Mouse (Mus musculus) forebrain, embryonic 15.5 days (tissue): Measurements from ENCODE around the gene Brip1. TPM values are rescaled to one million over a fixed set of nuclear protein-coding genes. Genes with fewer than 3 reads are reported as not detected.
"Not testable (repeated sequence)": the region's sequence is repeated elsewhere in the genome, so short reads cannot be mapped to it uniquely, and the experiment has no call there.

Experiments used
- ATAC-seq: fragments of 200-750 bp; cut with Nextera tagmentation; replicated peaks from 2 replicates; pipeline ENCODE4 v1.8.0; 2017; ENCODE audit warnings: mild to moderate bottlenecking, moderate TSS enrichment, moderate library complexity
- H3K27ac ChIP-seq: fragments of 300-500 bp; sonication (generic); replicated peaks from 2 replicates; pipeline ENCODE4 v1.5.1; 2015; ENCODE audit warnings: mild to moderate bottlenecking, inconsistent platforms
- H3K27me3 ChIP-seq: fragments of 300-500 bp; sonication (generic); 2 replicates; pipeline ENCODE4 v1.6.1; 2015; ENCODE audit warnings: inconsistent platforms
- H3K36me3 ChIP-seq: fragments of 300-500 bp; sonication (generic); 2 replicates; pipeline ENCODE4 v1.6.1; 2015; ENCODE audit warnings: mild to moderate bottlenecking, inconsistent platforms
- H3K4me1 ChIP-seq: fragments of 300-500 bp; sonication (generic); 2 replicates; pipeline ENCODE4 v1.6.1; 2015; ENCODE audit warnings: inconsistent platforms
- H3K4me2 ChIP-seq: fragments of 300-500 bp; sonication (generic); replicated peaks from 2 replicates; pipeline ENCODE4 v1.6.1; 2015; ENCODE audit warnings: mild to moderate bottlenecking, inconsistent platforms
- H3K4me3 ChIP-seq: fragments of 300-500 bp; sonication (generic); 2 replicates; pipeline ENCODE4 v1.5.1; 2015; ENCODE audit warnings: mild to moderate bottlenecking, inconsistent platforms
- H3K9ac ChIP-seq: fragments of 300-500 bp; sonication (generic); replicated peaks from 2 replicates; pipeline ENCODE4 v1.6.1; 2015; ENCODE audit warnings: mild to moderate bottlenecking, inconsistent platforms
- H3K9me3 ChIP-seq: fragments of 300-500 bp; sonication (generic); 2 replicates; pipeline ENCODE4 v1.6.1; 2016; ENCODE audit warnings: inconsistent platforms
- WGBS: fragments of 180-500 bp; shearing (Covaris S2); methylation state at CpG from one replicate; pipeline ENCODE4 v1.1.7; 2015; ENCODE audit warnings: mixed read lengths; 5-methylcytosine and 5-hydroxymethylcytosine counted together
- polyA plus RNA-seq: library from polyadenylated mRNA; unstranded; fragments of >200 nt; fragmentation: Nextera tagmentation; extraction: Ambion mirVana; gene quantifications from 2 replicates; pipeline ENCODE4 v1.2.1, GENCODE M21; 2015

Brip1 gene
- polyA plus RNA-seq, 1 experiment from 2014 or later, result 3.2 TPM

- H3K36me3 ChIP-seq, result peaks cover 21% of the 10 kb centered on the region
- peaks cover 3% of the 10 kb centered on the region; the same call in 1 of the 2 replicates for H3K9me3 ChIP-seq
- no peak overlapping the region for H3K27ac ChIP-seq
- whole genome bisulfite sequencing, result 53% methylated on average over 4 of the region's 4 CpGs
- H3K4me3 ChIP-seq, result no peak overlapping the region
- peak overlapping the region; percentile 80; the same call in 1 of the 2 replicates for H3K4me2 ChIP-seq
- peaks cover 16% of the 10 kb centered on the region; the same call in 1 of the 2 replicates for H3K4me1 ChIP-seq
- H3K9ac ChIP-seq, result no peak overlapping the region
- no peaks in the 10 kb centered on the region for H3K27me3 ChIP-seq
- ATAC-seq, result no peak
Measured at GRCm38 (mm10) chr11:86199733-86200132, 1.3 kb downstream of the Brip1 start.

- H3K27me3 ChIP-seq, H3K9ac ChIP-seq, H3K4me3 ChIP-seq, H3K27ac ChIP-seq, H3K36me3 ChIP-seq, H3K4me1 ChIP-seq, ATAC-seq, H3K9me3 ChIP-seq, H3K4me2 ChIP-seq: not testable (repeated sequence)
- 91% methylated on average over 7 of the region's 7 CpGs for WGBS
Measured at GRCm38 (mm10) chr11:86185224-86185623, 15.8 kb downstream of the Brip1 start.

GRCm38 (mm10) chr11:86175833-86176232, 25.2 kb downstream of the Brip1 start:
- Histone ChIP-seq H3K4me2 (no peak overlapping the region), H3K27me3 (no peaks in the 10 kb centered on the region), H3K9ac (no peak overlapping the region), H3K4me3 (no peak overlapping the region), H3K9me3 (no peaks in the 10 kb centered on the region), H3K36me3 (no peaks in the 10 kb centered on the region), H3K4me1 (no peaks in the 10 kb centered on the region), H3K27ac (no peak overlapping the region)
- ATAC-seq, result no peak
- 86% methylated on average over 3 of the region's 3 CpGs for WGBS

GRCm38 (mm10) chr11:86174173-86174572, 26.8 kb downstream of the Brip1 start:
- 61% methylated on average over 2 of the region's 2 CpGs for WGBS
- Histone ChIP-seq H3K27ac (no peak overlapping the region), H3K36me3 (no peaks in the 10 kb centered on the region), H3K4me1 (no peaks in the 10 kb centered on the region), H3K27me3 (no peaks in the 10 kb centered on the region), H3K9me3 (no peaks in the 10 kb centered on the region), H3K9ac (no peak overlapping the region), H3K4me3 (no peak overlapping the region), H3K4me2 (no peak overlapping the region)
- ATAC-seq, result no peak

GRCm38 (mm10) chr11:86170743-86171142, 30.2 kb downstream of the Brip1 start:
- 84% methylated on average over 2 of the region's 2 CpGs for WGBS
- no peak overlapping the region for H3K27ac ChIP-seq

GRCm38 (mm10) chr11:86160251-86160650, 40.7 kb downstream of the Brip1 start:
- 77% methylated on average over 2 of the region's 2 CpGs for WGBS
- no peak overlapping the region for H3K9ac ChIP-seq

More at GRCm38 (mm10) chr11:86170743-86171142, 30.2 kb downstream of the Brip1 start:
- no peak overlapping the region for H3K4me3 ChIP-seq
- no peak overlapping the region for H3K9ac ChIP-seq
- H3K9me3 ChIP-seq, result no peaks in the 10 kb centered on the region
- no peak overlapping the region for H3K4me2 ChIP-seq
- no peaks in the 10 kb centered on the region for H3K36me3 ChIP-seq
- no peak for ATAC-seq
- no peaks in the 10 kb centered on the region for H3K27me3 ChIP-seq
- peaks cover 8% of the 10 kb centered on the region; the same call in 1 of the 2 replicates for H3K4me1 ChIP-seq

GRCm38 (mm10) chr11:86158950-86159349, 42.0 kb downstream of the Brip1 start:
- H3K9me3 ChIP-seq, result no peaks in the 10 kb centered on the region
- no peak overlapping the region for H3K4me3 ChIP-seq
- 13% methylated on average over 2 of the region's 2 CpGs for WGBS
- H3K36me3 ChIP-seq, result no peaks in the 10 kb centered on the region
- no peak overlapping the region for H3K4me2 ChIP-seq
- H3K4me1 ChIP-seq, result peaks cover 4% of the 10 kb centered on the region; the same call in 1 of the 2 replicates
- ATAC-seq, result no peak
- no peak overlapping the region for H3K27ac ChIP-seq
- no peaks in the 10 kb centered on the region for H3K27me3 ChIP-seq
- no peak overlapping the region for H3K9ac ChIP-seq

More at GRCm38 (mm10) chr11:86160251-86160650, 40.7 kb downstream of the Brip1 start:
- Histone ChIP-seq H3K36me3 (no peaks in the 10 kb centered on the region), H3K27ac (no peak overlapping the region), H3K27me3 (no peaks in the 10 kb centered on the region), H3K9me3 (no peaks in the 10 kb centered on the region), H3K4me3 (no peak overlapping the region), H3K4me2 (no peak overlapping the region), H3K4me1 (peaks cover 4% of the 10 kb centered on the region; the same call in 1 of the 2 replicates)
- no peak for ATAC-seq

GRCm38 (mm10) chr11:86155638-86156037, 45.4 kb downstream of the Brip1 start:
- 72% methylated on average over 5 of the region's 5 CpGs for WGBS
- H3K4me3 ChIP-seq, result no peak overlapping the region
- H3K9ac ChIP-seq, result no peak overlapping the region
- no peaks in the 10 kb centered on the region for H3K27me3 ChIP-seq
- H3K4me1 ChIP-seq, result peaks cover 4% of the 10 kb centered on the region; the same call in 1 of the 2 replicates
- H3K4me2 ChIP-seq, result no peak overlapping the region
- no peaks in the 10 kb centered on the region for H3K9me3 ChIP-seq
- H3K36me3 ChIP-seq, result no peaks in the 10 kb centered on the region
- H3K27ac ChIP-seq, result no peak overlapping the region
- ATAC-seq, result no peak

GRCm38 (mm10) chr11:86131324-86131723, 69.7 kb downstream of the Brip1 start:
- Histone ChIP-seq H3K4me2 (no peak overlapping the region), H3K4me1 (no peaks in the 10 kb centered on the region), H3K4me3 (no peak overlapping the region), H3K36me3 (no peaks in the 10 kb centered on the region), H3K27me3 (no peaks in the 10 kb centered on the region), H3K27ac (no peak overlapping the region), H3K9ac (no peak overlapping the region), H3K9me3 (no peaks in the 10 kb centered on the region)
- 95% methylated on average over 3 of the region's 3 CpGs for WGBS
- no peak for ATAC-seq

GRCm38 (mm10) chr11:86117078-86117869, 83.7 kb downstream of the Brip1 start:
- H3K9ac ChIP-seq, result no peak overlapping the region
- no peak overlapping the region for H3K4me2 ChIP-seq
- no peaks in the 10 kb centered on the region for H3K9me3 ChIP-seq
- no peaks in the 10 kb centered on the region for H3K4me1 ChIP-seq
- H3K27ac ChIP-seq, result no peak overlapping the region
- WGBS, result 87% methylated on average over 7 of the region's 7 CpGs
- no peaks in the 10 kb centered on the region for H3K27me3 ChIP-seq
- no peak for ATAC-seq
- no peak overlapping the region for H3K4me3 ChIP-seq
- no peaks in the 10 kb centered on the region for H3K36me3 ChIP-seq

GRCm38 (mm10) chr11:86115955-86116354, 85.0 kb downstream of the Brip1 start:
- Histone ChIP-seq H3K4me2 (no peak overlapping the region), H3K4me1 (no peaks in the 10 kb centered on the region), H3K27me3 (no peaks in the 10 kb centered on the region), H3K9me3 (no peaks in the 10 kb centered on the region), H3K4me3 (no peak overlapping the region), H3K9ac (no peak overlapping the region), H3K27ac (no peak overlapping the region), H3K36me3 (no peaks in the 10 kb centered on the region)
- ATAC-seq, result no peak
- WGBS, result 96% methylated on average over 1 of the region's 1 CpGs

GRCm38 (mm10) chr11:86107276-86107675, 93.7 kb downstream of the Brip1 start:
- ATAC-seq, result no peak
- no peaks in the 10 kb centered on the region for H3K36me3 ChIP-seq
- WGBS, result 94% methylated on average over 4 of the region's 4 CpGs

GRCm38 (mm10) chr11:86106596-86106995, 94.4 kb downstream of the Brip1 start:
- no peaks in the 10 kb centered on the region for H3K4me1 ChIP-seq
- no peaks in the 10 kb centered on the region for H3K9me3 ChIP-seq
- ATAC-seq, result no peak
- H3K4me3 ChIP-seq, result no peak overlapping the region
- no peak overlapping the region for H3K9ac ChIP-seq
- no peak overlapping the region for H3K4me2 ChIP-seq
- H3K27me3 ChIP-seq, result no peaks in the 10 kb centered on the region
- no peaks in the 10 kb centered on the region for H3K36me3 ChIP-seq
- H3K27ac ChIP-seq, result no peak overlapping the region

More at GRCm38 (mm10) chr11:86107276-86107675, 93.7 kb downstream of the Brip1 start:
- Histone ChIP-seq H3K27ac (no peak overlapping the region), H3K4me2 (no peak overlapping the region), H3K4me1 (no peaks in the 10 kb centered on the region), H3K4me3 (no peak overlapping the region), H3K9me3 (no peaks in the 10 kb centered on the region), H3K27me3 (no peaks in the 10 kb centered on the region), H3K9ac (no peak overlapping the region)
